15 mouse cellular contexts compared by ENCODE assay signal in the genomic region with DNA sequence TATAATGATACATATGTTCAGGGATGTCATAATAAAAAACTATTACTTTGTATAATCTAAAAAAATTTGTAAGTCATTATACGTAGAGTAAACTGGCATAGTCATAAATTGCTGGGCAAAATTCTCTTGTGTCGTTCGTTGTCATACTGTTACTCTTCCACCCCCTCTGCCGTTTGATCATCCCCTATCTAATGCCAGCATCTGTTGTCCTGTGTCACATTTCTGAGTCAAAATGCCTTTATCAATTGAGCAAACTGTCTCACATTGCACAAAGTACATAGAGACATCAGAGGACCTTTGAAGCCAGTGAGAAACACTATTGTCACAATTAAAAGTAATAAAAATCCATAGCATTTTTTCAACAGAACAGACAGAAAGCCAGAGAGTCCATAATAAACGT.
"Had no signal": no experiment of that assay in that cellular context is flagged by ENCODE, and none has a peak within 500 bp of the region (broad histone marks: within the 10 kb centered on the region; RNA-seq: fewer than 3 reads in every experiment).

No protein-coding gene starts in this region.

- H3K9ac ChIP-seq: liver, postnatal 0 days; lung, embryonic 15.5 days; midbrain, embryonic 13.5 days; midbrain, embryonic 15.5 days; neural tube, embryonic 12.5 days; stomach, embryonic 15.5 days had no signal

- H3K27ac ChIP-seq: lung, embryonic 15.5 days; midbrain, embryonic 13.5 days; midbrain, embryonic 15.5 days; neural tube, embryonic 12.5 days; stomach, embryonic 15.5 days; stomach, postnatal 0 days had no signal

- DNase-seq: liver, postnatal 0 days; lung, adult 2 months; lung, postnatal 4 days; right cerebral cortex, postnatal 14 days; thymus, adult 2 months; thymus, postnatal 25 days; thymus, postnatal 4 days had no signal

- ATAC-seq: liver, postnatal 0 days; lung, postnatal 0 days; midbrain, embryonic 13.5 days; midbrain, embryonic 15.5 days had no signal

- H3K27me3 ChIP-seq: lung, embryonic 15.5 days; midbrain, embryonic 13.5 days; midbrain, embryonic 15.5 days; neural tube, embryonic 12.5 days; stomach, embryonic 15.5 days had no signal

- H3K36me3 ChIP-seq: lung, embryonic 15.5 days; midbrain, embryonic 13.5 days; midbrain, embryonic 15.5 days; neural tube, embryonic 12.5 days; stomach, embryonic 15.5 days had no signal

- H3K9me3 ChIP-seq: lung, embryonic 15.5 days; midbrain, embryonic 13.5 days; midbrain, embryonic 15.5 days; neural tube, embryonic 12.5 days; stomach, embryonic 15.5 days had no signal

- H3K4me1 ChIP-seq: lung, embryonic 15.5 days; midbrain, embryonic 13.5 days; midbrain, embryonic 15.5 days; neural tube, embryonic 12.5 days; stomach, embryonic 15.5 days had no signal

- H3K4me3 ChIP-seq: lung, embryonic 15.5 days; midbrain, embryonic 13.5 days; midbrain, embryonic 15.5 days; neural tube, embryonic 12.5 days; stomach, embryonic 15.5 days had no signal

- H3K4me2 ChIP-seq: lung, embryonic 15.5 days; midbrain, embryonic 11.5 days; midbrain, embryonic 13.5 days; midbrain, embryonic 15.5 days; neural tube, embryonic 12.5 days; stomach, embryonic 15.5 days had no signal
